Mouse (Mus musculus): ENCODE measurements around the gene Dqx1.

DNA sequence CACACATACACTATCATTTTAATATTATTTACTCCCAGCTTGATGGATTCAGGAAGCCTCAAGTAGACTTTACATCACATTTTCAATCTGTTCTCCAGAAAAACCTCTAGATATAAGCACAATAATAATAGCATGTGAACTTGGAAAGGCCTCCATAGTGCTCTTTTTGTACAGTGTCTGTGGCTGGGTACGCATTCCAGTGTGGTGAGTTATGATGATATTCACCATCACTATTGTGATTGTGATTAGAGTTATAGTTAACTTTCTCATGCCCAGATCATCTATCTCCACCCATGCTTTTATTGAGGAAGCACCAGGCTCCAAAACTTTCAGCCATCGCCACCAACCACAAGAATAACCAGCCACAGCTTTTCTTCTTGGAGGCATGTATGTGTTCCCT is 33.9 kb upstream of the Dqx1 start:
- no peak for TF ChIP-seq CTCF (IDR thresholded peaks at IDR 0.05; ENCODE audit: low read depth, low read length)
- no peak for TF ChIP-seq POLR2A (IDR thresholded peaks at IDR 0.05; ENCODE audit: extremely low read depth, insufficient read depth, low read length)
